Mouse (Mus musculus) small intestine, adult 2 months (tissue): ENCODE measurements around the gene Kcnq5. TPM values are rescaled to one million over a fixed set of nuclear protein-coding genes. Genes with fewer than 3 reads are reported as not detected.
"Not testable (repeated sequence)": the region's sequence is repeated elsewhere in the genome, so short reads cannot be mapped to it uniquely, and the experiment has no call there.

Experiments used
- H3K27ac ChIP-seq: fragments of 200-500 bp; 2 replicates; pipeline ENCODE4 v1.5.1; 2012; ENCODE audit warnings: low read depth, low read length, control low read depth, inconsistent platforms; ENCODE audit not compliant: insufficient read depth
- H3K27me3 ChIP-seq: fragments of 200-500 bp; 2 replicates; pipeline ENCODE4 v1.6.1; 2012; ENCODE audit warnings: mild to moderate bottlenecking, moderate library complexity, low read length, inconsistent platforms; ENCODE audit not compliant: control insufficient read depth, insufficient read depth
- H3K36me3 ChIP-seq: fragments of 200-500 bp; 2 replicates; pipeline ENCODE4 v1.6.1; 2012; ENCODE audit warnings: mild to moderate bottlenecking, low read length, control low read depth, inconsistent platforms; ENCODE audit not compliant: control insufficient read depth, insufficient read depth
- H3K4me1 ChIP-seq: fragments of 200-500 bp; 2 replicates; pipeline ENCODE4 v1.6.1; 2012; ENCODE audit warnings: low read length, inconsistent platforms, mixed read lengths; ENCODE audit not compliant: control insufficient read depth, insufficient read depth, insufficient read length
- H3K4me3 ChIP-seq: fragments of 200-500 bp; 2 replicates; pipeline ENCODE4 v1.5.1; 2012; ENCODE audit warnings: low read depth, mild to moderate bottlenecking, control low read depth, inconsistent platforms, low read length, moderate library complexity
- CTCF ChIP-seq: fragments of 200-500 bp; IDR thresholded peaks from 2 replicates; pipeline ENCODE4 v1.5.1; 2012; ENCODE audit warnings: low read depth, mild to moderate bottlenecking, control low read depth, inconsistent platforms, low read length, moderate library complexity, mixed read lengths; ENCODE audit not compliant: insufficient replicate concordance, insufficient read length; ENCODE audit errors: extremely low read depth
- POLR2A ChIP-seq: fragments of 200-500 bp; IDR thresholded peaks from 2 replicates; pipeline ENCODE4 v1.6.1; 2012; ENCODE audit warnings: low read depth, mild to moderate bottlenecking, control low read depth, inconsistent platforms, low read length, moderate library complexity
- WGBS: fragments of 180-500 bp; shearing (Covaris S2); methylation state at CpG from one replicate; pipeline ENCODE4 v1.1.7; 2018; 5-methylcytosine and 5-hydroxymethylcytosine counted together
- polyA plus RNA-seq: library from polyadenylated mRNA; depleted of rRNA; stranded (reverse); fragments of >200 nt; gene quantifications from 2 replicates; pipeline ENCODE4 v1.2.3, GENCODE M21; 2012

Gene Kcnq5
- polyA plus RNA-seq, 1 experiment = 0.22 TPM

GRCm38 (mm10) chr1:21780746-21781145, 181.0 kb downstream of the Kcnq5 start:
- 75% methylated on average over 5 of the region's 5 CpGs for whole genome bisulfite sequencing
- H3K27me3 ChIP-seq = no peaks in the 10 kb centered on the region
- no peak overlapping the region for H3K4me3 ChIP-seq
- no peaks in the 10 kb centered on the region for H3K4me1 ChIP-seq
- H3K27ac ChIP-seq = no peak overlapping the region
- TF ChIP-seq CTCF = no peak
- no peak for TF ChIP-seq POLR2A
- H3K36me3 ChIP-seq = no peaks in the 10 kb centered on the region

DNA sequence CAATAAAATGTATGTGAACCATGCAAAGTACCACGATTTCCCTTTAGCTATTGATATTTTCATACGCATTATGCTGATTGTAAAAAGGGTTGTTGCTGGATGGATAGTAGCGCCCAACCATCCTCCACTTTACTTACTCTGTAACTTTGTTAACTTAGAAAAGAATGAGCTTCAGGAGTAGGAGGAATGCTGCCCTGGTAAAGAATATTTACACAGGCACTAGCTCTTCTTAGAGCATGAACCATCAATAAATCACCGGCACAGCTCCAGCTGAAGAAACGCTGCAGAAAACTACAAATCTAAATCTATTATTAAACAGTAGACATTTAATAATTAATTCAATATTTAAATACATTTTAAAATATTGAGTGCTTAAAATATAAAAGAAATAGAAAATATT, 184.2 kb downstream of the Kcnq5 start:
- Histone ChIP-seq H3K4me1 (no peaks in the 10 kb centered on the region), H3K36me3 (no peaks in the 10 kb centered on the region), H3K4me3 (no peak overlapping the region), H3K27ac (no peak overlapping the region), H3K27me3 (no peaks in the 10 kb centered on the region)
- TF ChIP-seq CTCF = no peak
- TF ChIP-seq POLR2A = no peak
- 63% methylated on average over 5 of the region's 5 CpGs for WGBS

DNA sequence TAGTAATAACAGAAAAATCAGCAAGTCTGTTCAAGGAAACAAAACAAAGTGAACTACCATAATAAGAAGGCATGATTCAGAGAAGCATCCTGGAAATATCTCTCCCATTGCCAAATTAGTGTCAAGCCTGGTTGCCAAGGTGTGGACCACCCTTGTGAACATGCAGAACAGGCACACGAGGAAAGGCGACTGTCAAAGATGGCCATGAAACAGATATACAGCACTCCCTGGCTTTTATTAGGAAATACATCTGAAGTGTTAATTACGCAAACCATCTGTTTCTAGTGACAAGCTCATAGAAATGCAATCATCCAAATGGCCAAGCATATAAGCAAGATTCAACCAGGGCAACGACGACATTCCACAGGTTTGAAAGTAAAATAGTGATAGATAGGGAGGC, 187.8 kb downstream of the Kcnq5 start:
- TF ChIP-seq POLR2A (no peak), CTCF (no peak)
- no peaks in the 10 kb centered on the region for H3K27me3 ChIP-seq
- 78% methylated on average over 5 of the region's 5 CpGs for WGBS

GRCm38 (mm10) chr1:21770494-21770893, 191.2 kb downstream of the Kcnq5 start:
- no peak for TF ChIP-seq POLR2A
- TF ChIP-seq CTCF = no peak
- Histone ChIP-seq H3K4me3 (no peak overlapping the region), H3K36me3 (no peaks in the 10 kb centered on the region), H3K4me1 (no peaks in the 10 kb centered on the region), H3K27ac (no peak overlapping the region), H3K27me3 (no peaks in the 10 kb centered on the region)
- 78% methylated on average over 1 of the region's 1 CpGs for WGBS

More for the DNA sequence above, 187.8 kb downstream of the Kcnq5 start:
- Histone ChIP-seq H3K27ac (no peak overlapping the region), H3K36me3 (no peaks in the 10 kb centered on the region), H3K4me1 (no peaks in the 10 kb centered on the region), H3K4me3 (no peak overlapping the region)

GRCm38 (mm10) chr1:21749297-21749696, 212.4 kb downstream of the Kcnq5 start:
- Histone ChIP-seq H3K27ac (no peak overlapping the region), H3K4me1 (no peaks in the 10 kb centered on the region), H3K4me3 (no peak overlapping the region), H3K27me3 (no peaks in the 10 kb centered on the region), H3K36me3 (no peaks in the 10 kb centered on the region)
- whole genome bisulfite sequencing = 91% methylated on average over 1 of the region's 1 CpGs
- no peak for TF ChIP-seq CTCF

DNA sequence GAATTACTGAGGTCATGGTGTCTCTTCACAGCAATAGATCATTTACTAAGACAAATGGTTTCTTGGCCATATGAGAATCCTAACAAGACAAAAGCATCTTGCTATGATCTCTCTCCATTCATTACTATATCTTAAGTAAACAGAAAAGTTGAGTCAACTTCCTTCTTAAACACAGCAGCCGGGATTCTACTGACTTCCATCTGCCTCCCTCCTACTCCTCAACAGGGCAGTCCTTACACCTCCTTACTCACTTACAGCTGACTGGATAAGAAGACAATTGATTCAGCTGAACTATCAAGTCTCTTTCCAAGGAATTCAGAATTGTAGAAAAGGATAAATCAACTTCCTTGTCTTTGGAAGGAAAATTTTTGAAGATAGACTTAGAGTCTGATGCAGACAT, 232.6 kb downstream of the Kcnq5 start:
- Histone ChIP-seq H3K27me3 (no peaks in the 10 kb centered on the region), H3K27ac (no peak overlapping the region), H3K36me3 (no peaks in the 10 kb centered on the region), H3K4me1 (no peaks in the 10 kb centered on the region), H3K4me3 (no peak overlapping the region)
- TF ChIP-seq POLR2A (no peak), CTCF (no peak)
- 14% methylated on average over 1 of the region's 1 CpGs for WGBS

GRCm38 (mm10) chr1:21723231-21723630, 238.5 kb downstream of the Kcnq5 start:
- H3K36me3 ChIP-seq, H3K4me1 ChIP-seq, H3K27ac ChIP-seq, H3K4me3 ChIP-seq, H3K27me3 ChIP-seq: not testable (repeated sequence)
- WGBS = 76% methylated on average over 2 of the region's 2 CpGs

DNA sequence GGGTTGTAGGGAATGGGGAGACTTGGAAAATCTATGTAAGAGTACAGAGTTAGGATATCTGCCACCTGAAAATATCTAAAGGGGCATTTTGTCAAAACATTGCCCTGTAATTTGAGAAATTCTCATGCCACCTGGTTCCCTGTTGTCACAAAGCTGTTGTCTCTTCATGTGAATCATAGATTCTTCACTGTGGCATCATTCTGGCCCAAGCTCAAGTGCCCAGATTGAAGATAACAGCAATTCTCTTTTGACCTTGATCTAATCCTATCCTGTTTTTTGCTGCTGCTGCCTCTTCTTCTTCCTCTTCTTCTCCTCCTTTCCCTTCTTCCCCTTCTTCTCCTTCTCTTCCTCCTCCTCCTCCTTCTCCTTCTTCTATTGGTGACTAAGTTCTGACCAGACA, 240.5 kb downstream of the Kcnq5 start:
- Histone ChIP-seq H3K27me3 (no peaks in the 10 kb centered on the region), H3K4me1 (no peaks in the 10 kb centered on the region), H3K4me3 (no peak overlapping the region), H3K36me3 (no peaks in the 10 kb centered on the region), H3K27ac (no peak overlapping the region)
- TF ChIP-seq POLR2A = no peak
- no peak for TF ChIP-seq CTCF

DNA sequence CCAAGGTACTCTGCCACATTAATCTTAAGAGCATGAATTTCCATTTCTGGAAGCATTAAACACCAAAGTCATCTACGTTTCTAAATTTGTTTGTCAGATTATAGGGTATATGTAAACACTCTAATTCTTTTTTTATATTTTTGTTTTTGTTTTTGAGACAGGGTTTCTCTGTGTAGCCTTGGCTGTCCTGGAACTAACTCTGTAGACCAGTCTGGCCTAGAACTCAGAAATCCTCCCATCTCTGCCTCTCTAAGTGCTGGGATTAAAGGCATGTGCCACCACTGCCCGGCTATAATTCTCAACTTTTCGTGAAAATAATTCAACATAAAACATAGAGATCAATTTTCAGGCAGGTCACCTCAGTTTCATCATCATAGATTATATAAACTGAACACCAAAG, 246.9 kb downstream of the Kcnq5 start:
- Histone ChIP-seq H3K27ac (no peak overlapping the region), H3K36me3 (no peaks in the 10 kb centered on the region), H3K27me3 (no peaks in the 10 kb centered on the region), H3K4me1 (no peaks in the 10 kb centered on the region), H3K4me3 (no peak overlapping the region)
- no peak for TF ChIP-seq POLR2A
- TF ChIP-seq CTCF = no peak
- 68% methylated on average over 3 of the region's 3 CpGs for WGBS
